ENCODE assay signal across 9 mouse cellular contexts in the genomic region with DNA sequence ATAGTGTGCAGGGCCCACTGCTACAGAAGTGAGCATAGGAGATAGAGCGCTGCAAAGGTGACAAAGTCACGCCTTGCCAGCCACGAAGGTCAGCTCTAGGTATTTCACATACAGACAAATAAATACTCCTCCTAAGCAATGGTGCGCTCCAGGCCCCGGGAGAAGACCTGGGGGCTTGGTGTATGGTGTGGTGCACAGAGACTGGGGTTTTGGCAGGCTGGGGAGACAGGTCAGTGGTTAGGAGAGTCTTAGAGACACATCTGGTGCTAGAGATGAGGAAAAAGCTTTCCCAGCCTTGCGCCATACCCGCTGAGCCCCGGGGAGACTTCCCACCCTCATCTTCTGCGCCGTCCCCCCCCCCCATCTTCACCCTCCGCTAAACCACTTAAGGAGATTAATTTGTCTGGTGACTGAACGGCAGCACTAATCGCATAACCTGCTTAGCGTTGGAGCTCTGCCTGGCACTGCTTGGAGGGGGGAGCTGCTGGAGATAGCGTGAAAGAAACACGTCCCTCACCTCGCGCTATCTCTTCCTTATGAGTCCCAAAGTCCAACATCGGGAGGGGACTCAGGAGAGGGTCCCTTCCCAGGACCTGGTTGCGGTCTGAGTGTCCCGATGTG. TPM values are rescaled to one million over a fixed set of nuclear protein-coding genes. Genes with fewer than 3 reads are reported as not detected.
DNase-seq lines count a peak whose midpoint lies in the region; ATAC-seq and TF ChIP-seq lines count a peak whose summit lies in the region.
"Had no signal": no experiment of that assay in that cellular context is flagged by ENCODE, and none has a peak within 500 bp of the region (broad histone marks: within the 10 kb centered on the region; RNA-seq: fewer than 3 reads in every experiment).

No protein-coding gene starts in this region.

- H3K4me2 ChIP-seq in kidney, embryonic 16.5 days (replicated peaks; ENCODE audit: low read depth, low read length): no peak overlapping the region
- peak overlapping the region; percentile 25 for H3K4me2 ChIP-seq in forebrain, embryonic 15.5 days (replicated peaks)
- H3K4me2 ChIP-seq in limb, embryonic 12.5 days: no peak overlapping the region

- intact Hi-C loops in left cerebral cortex, postnatal 25 days (cut with DNase I): no loop called here

- DNase-seq in kidney, adult 2 months: no peak
- DNase-seq in retina, embryonic 14.5 days (ENCODE audit: low spot score): peak; percentile 56
- no peak for DNase-seq in adrenal gland, postnatal 14 days
- no peak for DNase-seq in cerebellum, adult 8-10 months
- no peak for DNase-seq in left cerebral cortex, postnatal 25 days (ENCODE audit: low spot score in 2 of 2)
- DNase-seq: cerebellum, adult 9-10 months had no signal

- no peak for TF ChIP-seq CTCF in kidney, adult 2 months (conservative IDR thresholded peaks at IDR 0.05; ENCODE audit: insufficient read depth, insufficient read length, low read depth, low read length)

- 51% methylated on average over 21 of the region's 21 CpGs for WGBS in kidney, embryonic 16.5 days
- 59% methylated on average over 21 of the region's 21 CpGs for WGBS in kidney, adult 2 months
- WGBS in forebrain, embryonic 15.5 days: 17% methylated on average over 21 of the region's 21 CpGs
- 46% methylated on average over 21 of the region's 21 CpGs for WGBS in limb, embryonic 12.5 days

- H3K36me3 ChIP-seq in kidney, embryonic 16.5 days (ENCODE audit: insufficient read depth, low read length): 0 out of 2 replicates have a peak, but pooled peaks cover 12% of the 10 kb centered on the region
- no peaks in the 10 kb centered on the region for H3K36me3 ChIP-seq in kidney, adult 2 months (ENCODE audit: control insufficient read depth, insufficient read depth, low read length)
- peaks cover 15% of the 10 kb centered on the region for H3K36me3 ChIP-seq in forebrain, embryonic 15.5 days
- H3K36me3 ChIP-seq in limb, embryonic 12.5 days: no peaks in the 10 kb centered on the region

- H3K9ac ChIP-seq in kidney, embryonic 16.5 days (replicated peaks; ENCODE audit: low read length): no peak overlapping the region
- 0 out of 2 replicates have a peak overlapping the region, but pooled peaks have one; percentile 6 for H3K9ac ChIP-seq in forebrain, embryonic 15.5 days (replicated peaks)
- 0 out of 2 replicates have a peak overlapping the region, but pooled peaks have one; percentile 12 for H3K9ac ChIP-seq in limb, embryonic 12.5 days (replicated peaks)

- no peaks in the 10 kb centered on the region for H3K27me3 ChIP-seq in kidney, embryonic 16.5 days (ENCODE audit: insufficient read depth, low read length)
- H3K27me3 ChIP-seq in kidney, adult 2 months (replicated peaks; ENCODE audit: control insufficient read depth, insufficient read depth, low read length): no peaks in the 10 kb centered on the region
- H3K27me3 ChIP-seq in forebrain, embryonic 15.5 days: no peaks in the 10 kb centered on the region
- H3K27me3 ChIP-seq in limb, embryonic 12.5 days: peaks cover 12% of the 10 kb centered on the region

- H3K27ac ChIP-seq in kidney, embryonic 16.5 days (ENCODE audit: low read length): no peak overlapping the region
- H3K27ac ChIP-seq in kidney, adult 2 months (ENCODE audit: insufficient read depth, low read depth, low read length): no peak overlapping the region
- H3K27ac ChIP-seq in forebrain, embryonic 15.5 days (replicated peaks): peak overlapping the region; percentile 48; the same call in 1 of the 2 replicates
- no peak overlapping the region for H3K27ac ChIP-seq in limb, embryonic 12.5 days

- no peak overlapping the region for H3K4me3 ChIP-seq in kidney, embryonic 16.5 days (ENCODE audit: low read length)
- H3K4me3 ChIP-seq in kidney, adult 2 months (ENCODE audit: insufficient read depth, low read depth, low read length): no peak overlapping the region
- no peak overlapping the region for H3K4me3 ChIP-seq in forebrain, embryonic 15.5 days
- H3K4me3 ChIP-seq in limb, embryonic 12.5 days (replicated peaks): no peak overlapping the region

- peak; percentile 53 for ATAC-seq in kidney, embryonic 16.5 days (ENCODE audit: low FRiP score, low TSS enrichment)
- 0 out of 2 replicates have a peak, but pooled peaks have one; percentile 37 for ATAC-seq in forebrain, embryonic 15.5 days (replicated peaks)
- no peak for ATAC-seq in limb, embryonic 12.5 days (ENCODE audit: insufficient number of reproducible peaks, insufficient read depth, low FRiP score, low TSS enrichment, low read depth)

- H3K9me3 ChIP-seq in kidney, embryonic 16.5 days (ENCODE audit: low read length): no peaks in the 10 kb centered on the region
- no peaks in the 10 kb centered on the region for H3K9me3 ChIP-seq in forebrain, embryonic 15.5 days
- H3K9me3 ChIP-seq in limb, embryonic 12.5 days: no peaks in the 10 kb centered on the region

- 0 out of 2 replicates have a peak, but pooled peaks cover 7% of the 10 kb centered on the region for H3K4me1 ChIP-seq in kidney, embryonic 16.5 days (ENCODE audit: insufficient read depth, low read length)
- H3K4me1 ChIP-seq in kidney, adult 2 months (ENCODE audit: control insufficient read depth, insufficient read depth, low read length): no peaks in the 10 kb centered on the region
- peaks cover 36% of the 10 kb centered on the region for H3K4me1 ChIP-seq in forebrain, embryonic 15.5 days
- peaks cover 28% of the 10 kb centered on the region for H3K4me1 ChIP-seq in limb, embryonic 12.5 days (replicated peaks)

- no peak for TF ChIP-seq POLR2A in kidney, adult 2 months (IDR thresholded peaks at IDR 0.05; ENCODE audit: low read depth, low read length)

RNA-seq across cellular contexts. Expression of a gene that starts 39.4 kb away (rescaled TPM):
- polyA plus RNA-seq in kidney, embryonic 16.5 days (2015; fragmentation: Nextera tagmentation; extraction: Ambion mirVana): 96.5 and 97.2 TPM in 2 replicates
- 14.5 and 19.3 TPM in 2 replicates for polyA plus RNA-seq in kidney, adult 2 months (2012; rRNA removed)
- 69.9 and 71.9 TPM in 2 replicates for polyA plus RNA-seq in forebrain, embryonic 15.5 days (2015; fragmentation: Nextera tagmentation; extraction: Ambion mirVana)
- 84.0 and 91.3 TPM in 2 replicates for polyA plus RNA-seq in limb, embryonic 12.5 days (2016; fragmentation: Nextera tagmentation; extraction: Ambion mirVana)
- total RNA-seq in adrenal gland, postnatal 14 days (2021): 64.7 and 75.4 TPM in 2 replicates
- total RNA-seq in left cerebral cortex, postnatal 25 days (2021): 10 to 100 TPM; 44.3 to 45.0 TPM
